20 mouse cellular contexts compared by ENCODE assay signal in the genomic region with DNA sequence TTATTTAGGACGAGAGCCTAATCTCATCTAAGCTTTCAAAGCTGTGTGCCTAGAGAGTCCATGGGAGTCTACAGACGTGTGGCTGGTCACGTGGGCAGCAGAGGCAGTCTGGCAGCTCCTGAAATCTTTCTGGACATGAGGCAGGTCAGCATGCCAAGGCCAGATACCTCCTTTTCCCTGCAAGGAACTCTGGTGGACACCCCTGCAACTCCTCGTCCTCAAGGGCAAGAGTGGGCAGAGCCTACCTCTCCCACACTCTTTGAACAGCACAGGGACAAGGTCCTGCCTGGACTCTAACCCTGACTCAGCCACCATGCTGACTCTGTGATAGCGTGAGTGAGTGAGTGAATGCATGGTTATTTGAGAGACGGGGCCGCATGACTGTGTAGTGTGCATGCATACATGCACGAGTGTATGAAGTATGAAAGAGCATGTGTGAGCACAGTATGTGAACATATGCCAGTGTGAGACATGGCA. TPM values are rescaled to one million over a fixed set of nuclear protein-coding genes. Genes with fewer than 3 reads are reported as not detected.
DNase-seq lines count a peak whose midpoint lies in the region; ATAC-seq and TF ChIP-seq lines count a peak whose summit lies in the region.
"Had no signal": no experiment of that assay in that cellular context is flagged by ENCODE, and none has a peak within 500 bp of the region (broad histone marks: within the 10 kb centered on the region; RNA-seq: fewer than 3 reads in every experiment).

No protein-coding gene starts in this region.

- no peaks in the 10 kb centered on the region for H3K9me3 ChIP-seq in intestine, embryonic 15.5 days
- H3K9me3 ChIP-seq in intestine, postnatal 0 days (ENCODE audit: control insufficient read depth) = no peaks in the 10 kb centered on the region
- no peaks in the 10 kb centered on the region for H3K9me3 ChIP-seq in intestine, embryonic 16.5 days (ENCODE audit: control insufficient read depth, low read length)
- H3K9me3 ChIP-seq in midbrain, embryonic 13.5 days = no peaks in the 10 kb centered on the region
- H3K9me3 ChIP-seq: embryonic facial prominence, embryonic 12.5 days; embryonic facial prominence, embryonic 15.5 days; hindbrain, embryonic 12.5 days; hindbrain, embryonic 15.5 days had no signal

- peak; percentile 9 for DNase-seq in retina, adult 2 months (ENCODE audit: low read depth, low spot score)
- DNase-seq in retina, postnatal 1 day = no peak
- DNase-seq in testis, postnatal 14 days (ENCODE audit: low spot score) = peak; percentile 48
- DNase-seq: adrenal gland, adult 8-10 months; adrenal gland, postnatal 25 days; gastrocnemius, adult 2 months; gastrocnemius, postnatal 14 days had no signal

- WGBS in intestine, embryonic 15.5 days = 79% methylated on average over 8 of the region's 8 CpGs
- WGBS in intestine, postnatal 0 days = 71% methylated on average over 8 of the region's 8 CpGs
- WGBS in intestine, embryonic 16.5 days = 76% methylated on average over 8 of the region's 8 CpGs
- 84% methylated on average over 8 of the region's 8 CpGs for WGBS in midbrain, embryonic 13.5 days

- no peak for TF ChIP-seq CTCF in intestine, postnatal 0 days (IDR thresholded peaks at IDR 0.05; ENCODE audit: low read depth)

- ATAC-seq in intestine, embryonic 15.5 days = 0 out of 2 replicates have a peak, but pooled peaks have one; percentile 58
- ATAC-seq in intestine, postnatal 0 days = no peak; the same call in 1 of the 2 replicates
- peak; percentile 51; the same call in 1 of the 2 replicates for ATAC-seq in intestine, embryonic 16.5 days
- no peak for ATAC-seq in midbrain, embryonic 13.5 days
- ATAC-seq: activated CD4-positive, CD25-positive, alpha-beta regulatory T cell, adult 4 months; CD4-positive, CD25-positive, alpha-beta regulatory T cell, adult 4 months; forebrain, embryonic 14.5 days; forebrain, postnatal 0 days had no signal

- no peak overlapping the region for H3K27ac ChIP-seq in intestine, embryonic 15.5 days
- H3K27ac ChIP-seq in intestine, postnatal 0 days (ENCODE audit: low read depth, low read length) = no peak overlapping the region
- H3K27ac ChIP-seq in intestine, embryonic 16.5 days (ENCODE audit: low read length) = no peak overlapping the region
- no peak overlapping the region for H3K27ac ChIP-seq in midbrain, embryonic 13.5 days
- H3K27ac ChIP-seq: embryonic facial prominence, embryonic 12.5 days; embryonic facial prominence, embryonic 15.5 days; gastrocnemius, adult 2 months; hindbrain, embryonic 12.5 days; hindbrain, embryonic 15.5 days had no signal

- H3K9ac ChIP-seq in intestine, embryonic 15.5 days = no peak overlapping the region
- no peak overlapping the region for H3K9ac ChIP-seq in intestine, postnatal 0 days (ENCODE audit: low read depth, low read length)
- no peak overlapping the region for H3K9ac ChIP-seq in intestine, embryonic 16.5 days (ENCODE audit: low read depth, low read length)
- no peak overlapping the region for H3K9ac ChIP-seq in midbrain, embryonic 13.5 days (replicated peaks)
- H3K9ac ChIP-seq: embryonic facial prominence, embryonic 12.5 days; embryonic facial prominence, embryonic 15.5 days; forebrain, postnatal 0 days; hindbrain, embryonic 12.5 days; hindbrain, embryonic 15.5 days had no signal

- H3K4me2 ChIP-seq in intestine, embryonic 15.5 days (replicated peaks) = no peak overlapping the region
- H3K4me2 ChIP-seq in intestine, postnatal 0 days (replicated peaks; ENCODE audit: low read depth) = no peak overlapping the region
- H3K4me2 ChIP-seq in intestine, embryonic 16.5 days (ENCODE audit: low read depth, low read length) = no peak overlapping the region
- no peak overlapping the region for H3K4me2 ChIP-seq in midbrain, embryonic 13.5 days (replicated peaks)
- H3K4me2 ChIP-seq: embryonic facial prominence, embryonic 12.5 days; embryonic facial prominence, embryonic 15.5 days; heart, embryonic 11.5 days; hindbrain, embryonic 12.5 days; hindbrain, embryonic 15.5 days had no signal

- H3K27me3 ChIP-seq in intestine, embryonic 15.5 days (replicated peaks) = no peaks in the 10 kb centered on the region
- no peaks in the 10 kb centered on the region for H3K27me3 ChIP-seq in intestine, postnatal 0 days (replicated peaks; ENCODE audit: control insufficient read depth, insufficient read depth, low read length)
- H3K27me3 ChIP-seq in intestine, embryonic 16.5 days (replicated peaks; ENCODE audit: control insufficient read depth, insufficient read depth, low read length) = no peaks in the 10 kb centered on the region
- no peaks in the 10 kb centered on the region for H3K27me3 ChIP-seq in midbrain, embryonic 13.5 days
- H3K27me3 ChIP-seq: embryonic facial prominence, embryonic 12.5 days; embryonic facial prominence, embryonic 15.5 days; hindbrain, embryonic 12.5 days; hindbrain, embryonic 15.5 days had no signal

- no peak overlapping the region for H3K4me3 ChIP-seq in intestine, embryonic 15.5 days (replicated peaks)
- H3K4me3 ChIP-seq in intestine, postnatal 0 days (ENCODE audit: low read depth, low read length) = no peak overlapping the region
- no peak overlapping the region for H3K4me3 ChIP-seq in intestine, embryonic 16.5 days (ENCODE audit: low read length)
- no peak overlapping the region for H3K4me3 ChIP-seq in midbrain, embryonic 13.5 days (replicated peaks)
- H3K4me3 ChIP-seq: embryonic facial prominence, embryonic 12.5 days; embryonic facial prominence, embryonic 15.5 days; gastrocnemius, adult 2 months; hindbrain, embryonic 12.5 days; hindbrain, embryonic 15.5 days had no signal

- H3K4me1 ChIP-seq in intestine, embryonic 15.5 days (replicated peaks) = no peaks in the 10 kb centered on the region
- no peaks in the 10 kb centered on the region for H3K4me1 ChIP-seq in intestine, postnatal 0 days (replicated peaks; ENCODE audit: control insufficient read depth, insufficient read depth, low read length)
- H3K4me1 ChIP-seq in intestine, embryonic 16.5 days (ENCODE audit: control insufficient read depth, insufficient read depth, low read length) = no peaks in the 10 kb centered on the region
- no peaks in the 10 kb centered on the region for H3K4me1 ChIP-seq in midbrain, embryonic 13.5 days (replicated peaks)
- H3K4me1 ChIP-seq: embryonic facial prominence, embryonic 12.5 days; embryonic facial prominence, embryonic 15.5 days had no signal

- no peaks in the 10 kb centered on the region for H3K36me3 ChIP-seq in intestine, embryonic 15.5 days
- H3K36me3 ChIP-seq in intestine, postnatal 0 days (ENCODE audit: control insufficient read depth, insufficient read depth) = no peaks in the 10 kb centered on the region
- no peaks in the 10 kb centered on the region for H3K36me3 ChIP-seq in intestine, embryonic 16.5 days (ENCODE audit: control insufficient read depth, insufficient read depth, low read length)
- no peaks in the 10 kb centered on the region for H3K36me3 ChIP-seq in midbrain, embryonic 13.5 days
- H3K36me3 ChIP-seq: embryonic facial prominence, embryonic 12.5 days; embryonic facial prominence, embryonic 15.5 days; hindbrain, embryonic 12.5 days; hindbrain, embryonic 15.5 days had no signal

RNA-seq across cellular contexts. Expression of gene Slc30a1, which starts 42.0 kb away (rescaled TPM):
- 4.5 and 5.5 TPM in 2 replicates for polyA plus RNA-seq in intestine, embryonic 15.5 days (2015; fragmentation: Nextera tagmentation; extraction: Ambion mirVana)
- 11.6 and 12.8 TPM in 2 replicates for polyA plus RNA-seq in intestine, postnatal 0 days (2015; fragmentation: Nextera tagmentation; extraction: Ambion mirVana)
- 1.8 TPM in 2 replicates for polyA plus RNA-seq in intestine, embryonic 16.5 days (2015; fragmentation: Nextera tagmentation; extraction: Ambion mirVana)
- polyA plus RNA-seq in midbrain, embryonic 13.5 days (2015; fragmentation: Nextera tagmentation; extraction: Ambion mirVana) = 1.8 and 2.1 TPM in 2 replicates

RNA-seq across cellular contexts. Expression of gene Nek2, which starts 43.3 kb away (rescaled TPM):
- 45.6 and 47.6 TPM in 2 replicates for polyA plus RNA-seq in intestine, embryonic 15.5 days (2015; fragmentation: Nextera tagmentation; extraction: Ambion mirVana)
- polyA plus RNA-seq in intestine, postnatal 0 days (2015; fragmentation: Nextera tagmentation; extraction: Ambion mirVana) = 10.7 and 11.9 TPM in 2 replicates
- polyA plus RNA-seq in intestine, embryonic 16.5 days (2015; fragmentation: Nextera tagmentation; extraction: Ambion mirVana) = 43.1 and 44.1 TPM in 2 replicates
- 18.6 and 20.0 TPM in 2 replicates for polyA plus RNA-seq in midbrain, embryonic 13.5 days (2015; fragmentation: Nextera tagmentation; extraction: Ambion mirVana)

Comparison
In these comparisons a context has a peak if more than half of its experiments do, and no peak if none do; other contexts are left out.
1. ATAC-seq: peak in intestine, embryonic 15.5 days (single experiment) and intestine, embryonic 16.5 days (single experiment); none in intestine, postnatal 0 days (single experiment) and midbrain, embryonic 13.5 days (single experiment).